Mouse (Mus musculus) cerebellum, adult 11 months (tissue): ENCODE data around the gene Itgb5.
A peak's percentile ranks its signal among the peaks of the same experiment; 100 is the strongest.

Experiments
- DNase-seq: peaks from one replicate; pipeline ENCODE4 v3.0.0; 2022

Itgb5 gene

DNA sequence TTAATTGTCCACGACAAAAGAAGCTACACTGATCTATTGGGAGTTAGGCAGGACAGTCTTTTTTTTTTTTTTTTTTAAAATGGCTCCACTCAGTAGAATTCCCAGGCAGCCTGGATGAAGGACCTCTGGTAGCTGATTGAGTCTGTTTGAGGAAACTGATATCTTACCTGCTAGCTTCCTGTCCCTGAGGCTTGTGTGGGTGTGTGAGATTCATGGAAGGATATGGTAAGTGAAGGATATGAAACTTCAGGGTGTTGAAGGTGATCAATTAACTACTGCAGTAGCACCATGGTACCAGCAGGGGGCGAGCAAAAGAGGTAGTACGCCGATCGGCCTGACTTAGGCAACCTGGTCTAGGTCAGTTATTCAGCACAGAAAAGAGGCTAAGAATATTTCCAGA lies 166.6 kb downstream of the Itgb5 start:
- peak; percentile 41 for DNase-seq

DNA sequence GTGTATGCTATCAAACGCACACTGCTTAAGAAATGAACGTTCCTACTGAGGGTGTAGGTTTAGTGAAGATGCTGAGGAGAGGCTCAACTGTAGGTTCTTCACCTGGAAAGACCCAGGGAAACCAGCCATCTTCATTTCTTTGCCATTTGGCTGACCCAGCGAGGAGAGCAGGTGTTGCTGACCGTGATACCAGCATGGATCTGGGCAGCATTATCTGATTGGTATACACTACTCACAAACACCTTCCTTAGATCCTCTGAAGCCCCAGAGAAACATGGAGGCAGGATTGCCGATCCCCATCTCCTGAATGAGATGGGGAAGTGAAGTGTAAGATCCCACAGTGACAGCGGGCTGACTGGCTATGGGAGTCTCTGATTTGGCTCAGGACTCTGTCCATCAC lies 168.5 kb downstream of the Itgb5 start:
- DNase-seq = peak; percentile 24
